Mouse (Mus musculus) heart, postnatal 14 days (tissue): ENCODE measurements at regions not wholly inside any gene's neighbourhood (a gene's known extent, or its start where the extent isn't known, plus 50 kb on each side); places are given as distances from the start of the nearest gene placed in this dataset.
A peak's percentile ranks its signal among the peaks of the same experiment; 100 is the strongest.

Experiments used
- DNase-seq, 2 experiments: peaks; one replicate each; pipeline ENCODE4 v3.0.0; 2021 to 2022
- intact Hi-C: fragments of 180-260 bp; cut with DNase I; formaldehyde crosslinking; loops from one replicate; pipeline ENCODE4 v1.15.1; 2025

GRCm38 (mm10) chr13:26283397-26284072 lies 486.4 kb downstream of the Hdgfl1 start:
- intact Hi-C loops, result no loop called here
- DNase-seq, result peak in 1 of 2 experiments; percentile 3

GRCm38 (mm10) chr13:26282291-26282690 lies 487.7 kb downstream of the Hdgfl1 start:
- intact Hi-C loops, result no loop called here
- no peak for DNase-seq

- intact Hi-C loops, result no loop called here
- DNase-seq, result no peak
Measured at GRCm38 (mm10) chr13:26272850-26273249, 497.1 kb downstream of the Hdgfl1 start.

GRCm38 (mm10) chr13:26267501-26267900 lies 502.5 kb downstream of the Hdgfl1 start:
- DNase-seq, result no peak
- intact Hi-C loops, result no loop called here

GRCm38 (mm10) chr13:26235941-26236340 lies 534.0 kb downstream of the Hdgfl1 start:
- intact Hi-C loops, result no loop called here
- DNase-seq, result no peak

GRCm38 (mm10) chr13:26234703-26235102 lies 535.3 kb downstream of the Hdgfl1 start:
- intact Hi-C loops, result no loop called here
- DNase-seq, result no peak

- intact Hi-C loops, result no loop called here
- no peak for DNase-seq
Measured at GRCm38 (mm10) chr13:26217299-26217698, 552.7 kb downstream of the Hdgfl1 start.

- intact Hi-C loops, result no loop called here
- DNase-seq, result no peak
Measured at GRCm38 (mm10) chr13:26216579-26216978, 553.4 kb downstream of the Hdgfl1 start.

GRCm38 (mm10) chr13:26205532-26206105 lies 564.3 kb downstream of the Hdgfl1 start:
- intact Hi-C loops, result no loop called here
- no peak for DNase-seq

- intact Hi-C loops, result no loop called here
- no peak for DNase-seq
Measured at GRCm38 (mm10) chr13:26194646-26195045, 575.3 kb downstream of the Hdgfl1 start.

- intact Hi-C loops, result no loop called here
- DNase-seq, result no peak
Measured at GRCm38 (mm10) chr13:26183879-26184278, 586.1 kb downstream of the Hdgfl1 start.

- DNase-seq, result no peak
- intact Hi-C loops, result no loop called here
Measured at GRCm38 (mm10) chr13:26171891-26172482, 598.0 kb downstream of the Hdgfl1 start.

- peak in 1 of 2 experiments; percentile 5 for DNase-seq
Measured at GRCm38 (mm10) chr13:26169641-26170040, 600.3 kb downstream of the Hdgfl1 start.

GRCm38 (mm10) chr13:26158703-26159102 lies 611.3 kb downstream of the Hdgfl1 start:
- DNase-seq, result peak in 1 of 2 experiments; percentile 2
- intact Hi-C loops, result no loop called here

More at GRCm38 (mm10) chr13:26169641-26170040, 600.3 kb downstream of the Hdgfl1 start:
- intact Hi-C loops, result no loop called here

- DNase-seq, result peak; percentile 5 to 12
Measured at GRCm38 (mm10) chr13:26154701-26155471, 615.1 kb downstream of the Hdgfl1 start.

GRCm38 (mm10) chr13:26154251-26154650 lies 615.7 kb downstream of the Hdgfl1 start:
- DNase-seq, result no peak
- intact Hi-C loops, result no loop called here

More at GRCm38 (mm10) chr13:26154701-26155471, 615.1 kb downstream of the Hdgfl1 start:
- intact Hi-C loops, result no loop called here

- no peak for DNase-seq
- intact Hi-C loops, result no loop called here
Measured at GRCm38 (mm10) chr13:26153093-26153492, 616.9 kb downstream of the Hdgfl1 start.

- intact Hi-C loops, result no loop called here
- no peak for DNase-seq
Measured at GRCm38 (mm10) chr13:26150426-26150825, 619.5 kb downstream of the Hdgfl1 start.

- no peak for DNase-seq
- intact Hi-C loops, result no loop called here
Measured at GRCm38 (mm10) chr13:26142811-26143210, 627.2 kb downstream of the Hdgfl1 start.

GRCm38 (mm10) chr13:26119363-26119762 lies 650.6 kb downstream of the Hdgfl1 start:
- no peak for DNase-seq
- intact Hi-C loops, result no loop called here

GRCm38 (mm10) chr13:26114136-26114535 lies 655.8 kb downstream of the Hdgfl1 start:
- intact Hi-C loops, result no loop called here
- DNase-seq, result no peak
